Mouse (Mus musculus): ENCODE results near the gene Dtd2. TPM values are rescaled to one million over a fixed set of nuclear protein-coding genes. Genes with fewer than 3 reads are reported as not detected.

Gene Dtd2
- polyA plus RNA-seq (2015; fragmentation: Nextera tagmentation; extraction: Ambion mirVana): 30.6 and 33.0 TPM in 2 replicates

GRCm38 (mm10) chr12:52005877-52006632 lies at the start of gene Dtd2:
TSS of gene Dtd2 (minus strand) at chr12:52006501.

GRCm38 (mm10) chr12:52027963-52028362 lies 21.7 kb upstream of the Dtd2 start, which contains the start of gene Gpr33:
TSS of gene Gpr33 (minus strand) at chr12:52028063.

DNA sequence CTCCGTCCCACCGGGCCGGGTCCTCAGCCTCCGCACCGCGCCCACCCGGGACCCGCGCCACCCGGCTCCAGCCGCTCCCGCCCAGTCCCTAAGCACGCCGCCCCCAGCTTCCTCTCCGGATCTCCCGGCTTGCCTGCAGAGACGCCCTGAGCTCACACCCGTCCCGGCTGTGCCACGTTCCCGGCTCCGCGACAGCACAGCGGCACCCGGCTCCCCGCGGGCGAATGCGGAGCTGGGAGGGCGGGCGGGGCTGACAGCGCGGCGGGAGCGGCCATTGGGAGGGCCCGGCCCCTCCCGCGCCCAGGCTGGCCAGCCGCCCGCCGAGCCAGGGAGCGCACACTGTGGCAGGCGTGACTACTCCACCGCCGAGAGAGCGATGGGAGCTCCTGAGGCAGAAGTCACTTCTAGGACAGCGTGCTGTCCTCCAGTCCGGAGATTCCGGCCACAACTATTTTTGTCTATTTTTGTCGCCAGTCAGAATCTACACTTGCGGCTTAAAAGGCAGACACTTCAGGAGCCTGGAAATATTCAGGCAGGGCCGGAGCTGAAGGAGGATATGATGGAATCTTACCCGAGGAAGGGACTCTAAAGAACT lies 35.1 kb downstream of the Dtd2 start, which contains the start of gene Heatr5a:
Gene Heatr5a (minus strand): TSS at position 252 of the 595 bp plus-strand sequence.

Other genes starting within 250 kb of the Dtd2 start
- gene Hectd1, start 177.0 kb downstream of the Dtd2 start, polyA plus RNA-seq (2015; fragmentation: Nextera tagmentation; extraction: Ambion mirVana): 28.8 and 29.9 TPM in 2 replicates
- 3.9 and 4.5 TPM in 2 replicates for gene Heatr5a, start 35.2 kb downstream of the Dtd2 start, polyA plus RNA-seq (2015; fragmentation: Nextera tagmentation; extraction: Ambion mirVana)
- not detected in 2 replicates for gene Gpr33, start 21.6 kb upstream of the Dtd2 start, polyA plus RNA-seq (2015; fragmentation: Nextera tagmentation; extraction: Ambion mirVana)
- gene Nubpl, start 91.2 kb upstream of the Dtd2 start, polyA plus RNA-seq (2015; fragmentation: Nextera tagmentation; extraction: Ambion mirVana): 5.6 and 6.1 TPM in 2 replicates